Mouse (Mus musculus) Patski (cell line): ENCODE results near the gene Olfr574. TPM values are rescaled to one million over a fixed set of nuclear protein-coding genes. Genes with fewer than 3 reads are reported as not detected.

Source experiments
- ATAC-seq: fragments of 100-300 bp; one replicate; pipeline ENCODE4 v1.8.0; 2021
- CTCF ChIA-PET: fragments of 350-600 bp; sonication (Branson Sonifier 250); formaldehyde crosslinking; loops from one replicate; lab custom pipeline; 2022; ENCODE audit warnings: inconsistent platforms; lab: Charles Lee
- POLR2A ChIA-PET: fragments of 350-600 bp; sonication (Branson Sonifier 250); formaldehyde crosslinking; loops from one replicate; lab custom pipeline; 2022; ENCODE audit warnings: antibody characterized with exemption, inconsistent platforms; lab: Charles Lee
- DNase-seq: peaks from one replicate; pipeline ENCODE4 v3.0.0-alpha.2; 2011; ENCODE audit warnings: low read depth, low spot score
- H3K27me3 ChIP-seq: fragments of 371-371 bp; one replicate; pipeline ENCODE4 v1.5.1; 2021
- CTCF ChIP-seq: fragments of 100-300 bp; IDR thresholded peaks from one replicate; pipeline ENCODE4 v1.5.1; 2021
- in situ Hi-C: fragments of 300-500 bp; cut with MboI; formaldehyde crosslinking; loops from 3 replicates; pipeline ENCODE4 v1.11.1; 2018; ENCODE audit warnings: low pct_unique_long_range_greater_than_20kb, mixed read lengths
- polyA plus RNA-seq: library from polyadenylated mRNA; unstranded; gene quantifications from one replicate; pipeline ENCODE4 v1.2.3, GENCODE M21; 2021

Gene Olfr574
- not detected for polyA plus RNA-seq

- ATAC-seq (no peak), DNase-seq (no peak)
- in situ Hi-C loops: no loop called here
- no peak for TF ChIP-seq CTCF
- H3K27me3 ChIP-seq: no peaks in the 10 kb centered on the region
- CTCF ChIA-PET: no interaction called here
- POLR2A ChIA-PET: no interaction called here
Measured at GRCm38 (mm10) chr7:102948167-102948566, at the start of gene Olfr574. TSS of gene Olfr574 (plus strand) at chr7:102948467.

DNA sequence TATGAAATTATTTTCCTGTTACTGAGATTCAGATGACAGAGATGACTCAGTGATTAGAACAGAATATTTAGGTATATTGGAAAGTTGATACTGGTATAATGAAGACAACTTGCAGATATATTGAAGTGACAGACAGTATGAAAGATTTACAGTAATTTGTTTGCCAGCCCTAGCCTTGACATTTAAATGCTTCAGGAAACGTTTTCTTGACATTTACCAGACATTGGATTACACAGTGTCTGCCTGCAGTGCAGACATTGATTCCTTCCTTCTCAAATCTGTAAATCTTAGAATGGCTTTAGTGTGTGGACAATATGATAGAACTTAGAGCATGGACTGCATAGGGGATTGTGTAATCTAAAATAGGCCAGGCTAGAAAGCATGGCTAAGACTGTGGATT, 33.0 kb upstream of the Olfr574 start:
- in situ Hi-C loops: loop anchor here (5.0 kb wide), 2 partner anchors 223 to 408 kb away; no protein-coding TSS in a partner anchor
- TF ChIP-seq CTCF: no peak
- DNase-seq (no peak), ATAC-seq (no peak)
- H3K27me3 ChIP-seq: no peaks in the 10 kb centered on the region
- ChIA-PET CTCF (no interaction called here), POLR2A (no interaction called here)

DNA sequence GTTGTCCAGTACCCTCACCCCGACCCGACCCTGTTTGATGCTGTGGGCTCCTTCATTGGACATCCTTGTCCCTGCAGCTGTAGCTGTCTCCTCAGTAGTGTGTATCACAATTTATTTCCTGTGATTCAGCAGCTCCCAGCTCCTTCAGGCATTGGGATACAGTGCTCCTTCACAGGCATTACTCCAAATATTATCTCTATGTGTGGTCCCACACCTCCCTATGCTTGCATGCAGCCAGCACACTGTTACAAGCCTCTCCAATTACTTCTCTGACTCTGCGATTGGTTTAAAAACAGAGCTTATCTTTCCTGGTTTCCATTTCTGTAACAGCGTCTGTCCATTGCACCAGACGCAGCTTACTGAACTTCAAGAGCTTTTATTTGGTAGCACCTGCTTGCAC, 31.9 kb upstream of the Olfr574 start:
- CTCF ChIA-PET: no interaction called here
- ATAC-seq (no peak), DNase-seq (no peak)
- POLR2A ChIA-PET: no interaction called here
- TF ChIP-seq CTCF: no peak
- in situ Hi-C loops: loop anchor here (5.0 kb wide), 2 partner anchors 224 to 409 kb away; no protein-coding TSS in a partner anchor
- no peaks in the 10 kb centered on the region for H3K27me3 ChIP-seq

- TF ChIP-seq CTCF: no peak
- DNase-seq: no peak
- no peak for ATAC-seq
- ChIA-PET CTCF (no interaction called here), POLR2A (no interaction called here)
- in situ Hi-C loops: loop anchor here (5.0 kb wide), 2 partner anchors 225 to 410 kb away; no protein-coding TSS in a partner anchor
- no peaks in the 10 kb centered on the region for H3K27me3 ChIP-seq
Measured at GRCm38 (mm10) chr7:102917032-102917875, 31.0 kb upstream of the Olfr574 start, which contains the start of gene Olfr571. TSS of gene Olfr571 (minus strand) at chr7:102917536.

DNA sequence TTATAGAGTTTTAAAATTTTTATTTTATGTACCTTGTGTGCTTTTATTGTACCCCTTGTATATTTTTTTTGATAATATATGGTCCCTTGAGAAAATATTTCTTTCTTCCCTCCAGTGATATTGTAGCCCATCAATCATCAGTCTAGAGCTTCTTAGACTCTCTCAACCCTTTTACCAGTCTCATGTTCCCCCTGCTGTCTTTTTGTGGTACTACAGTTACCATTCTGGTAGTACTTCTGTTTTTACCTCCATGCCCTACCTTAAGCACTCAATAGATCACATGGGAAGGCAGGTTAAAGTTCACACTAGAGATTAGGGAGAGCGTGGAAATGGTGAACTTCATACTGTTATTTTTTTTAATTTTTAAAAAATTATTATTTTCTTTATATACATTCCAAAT, 28.6 kb upstream of the Olfr574 start:
- H3K27me3 ChIP-seq: no peaks in the 10 kb centered on the region
- ATAC-seq: no peak
- in situ Hi-C loops: loop anchor here (5.0 kb wide), 3 partner anchors 227 to 412 kb away; no protein-coding TSS in a partner anchor
- ChIA-PET CTCF (interaction anchor here (1.0 kb wide), 1 partner anchor 14 kb away, joined by 3 read pairs; no protein-coding TSS in a partner anchor), POLR2A (no interaction called here)
- TF ChIP-seq CTCF: peak; percentile 55
- DNase-seq: peak; percentile 9

GRCm38 (mm10) chr7:102924109-102924508, 24.2 kb upstream of the Olfr574 start, which contains the start of gene Olfr572:
TSS of gene Olfr572 (plus strand) at chr7:102924409.
- in situ Hi-C loops: loop anchor here (5.0 kb wide), 1 partner anchor 257 kb away; no protein-coding TSS in a partner anchor
- ATAC-seq (no peak), DNase-seq (no peak)
- POLR2A ChIA-PET: no interaction called here
- CTCF ChIA-PET: no interaction called here
- H3K27me3 ChIP-seq: peaks cover 4% of the 10 kb centered on the region
- TF ChIP-seq CTCF: no peak

GRCm38 (mm10) chr7:102927105-102927504, 21.2 kb upstream of the Olfr574 start:
- POLR2A ChIA-PET: no interaction called here
- no peak for TF ChIP-seq CTCF
- H3K27me3 ChIP-seq: peaks cover 4% of the 10 kb centered on the region
- in situ Hi-C loops: no loop called here
- CTCF ChIA-PET: no interaction called here
- DNase-seq: no peak
- ATAC-seq: no peak

- TF ChIP-seq CTCF: no peak
- CTCF ChIA-PET: no interaction called here
Measured at GRCm38 (mm10) chr7:102942475-102942874, 5.8 kb upstream of the Olfr574 start, which contains the start of gene Olfr573-ps1. TSS of gene Olfr573-ps1 (minus strand) at chr7:102942575.

DNA sequence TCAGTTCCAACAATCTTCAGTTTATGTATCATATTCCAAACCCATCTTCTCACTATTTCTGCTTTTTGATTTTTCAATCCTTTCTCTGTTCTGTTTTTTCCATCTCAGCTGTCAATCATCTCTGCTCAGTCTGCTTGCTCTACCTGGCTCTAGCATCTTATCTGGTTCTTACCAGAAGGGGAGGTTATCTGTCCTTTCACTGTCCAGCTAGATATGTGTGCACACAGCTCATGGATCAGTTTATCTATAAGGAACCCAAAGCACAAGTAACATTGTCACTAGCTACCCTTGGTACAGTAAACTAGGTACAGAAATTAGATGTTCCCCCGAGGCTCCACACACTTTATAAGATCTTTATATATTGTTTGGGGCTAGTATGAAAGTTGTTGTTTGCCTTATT, 4.8 kb upstream of the Olfr574 start:
- no peak for ATAC-seq
- no peaks in the 10 kb centered on the region for H3K27me3 ChIP-seq
- no peak for TF ChIP-seq CTCF
- no peak for DNase-seq
- CTCF ChIA-PET: no interaction called here
- in situ Hi-C loops: no loop called here
- POLR2A ChIA-PET: no interaction called here

More at GRCm38 (mm10) chr7:102942475-102942874, 5.8 kb upstream of the Olfr574 start, which contains the start of gene Olfr573-ps1:
- ATAC-seq: no peak
- POLR2A ChIA-PET: no interaction called here
- DNase-seq: no peak
- H3K27me3 ChIP-seq: no peaks in the 10 kb centered on the region
- in situ Hi-C loops: no loop called here

GRCm38 (mm10) chr7:102950732-102951131, 2.5 kb downstream of the Olfr574 start:
- in situ Hi-C loops: no loop called here

GRCm38 (mm10) chr7:102958137-102958536, 9.9 kb downstream of the Olfr574 start:
- ChIA-PET CTCF (no interaction called here), POLR2A (no interaction called here)
- TF ChIP-seq CTCF: no peak
- DNase-seq (no peak), ATAC-seq (no peak)
- no peaks in the 10 kb centered on the region for H3K27me3 ChIP-seq
- in situ Hi-C loops: no loop called here

More at GRCm38 (mm10) chr7:102950732-102951131, 2.5 kb downstream of the Olfr574 start:
- CTCF ChIA-PET: no interaction called here
- POLR2A ChIA-PET: no interaction called here
- no peaks in the 10 kb centered on the region for H3K27me3 ChIP-seq
- ATAC-seq: no peak
- TF ChIP-seq CTCF: no peak
- DNase-seq: no peak
